Mouse (Mus musculus): ENCODE measurements around the gene Glyat.

GRCm38 (mm10) chr19:12634963-12635362 is 1.9 kb downstream of the Glyat start:
- no peak for TF ChIP-seq EP300 (IDR thresholded peaks at IDR 0.05; ENCODE audit: insufficient read depth, low read depth, low read length)
- TF ChIP-seq CTCF (IDR thresholded peaks at IDR 0.05), result no peak
